Mouse (Mus musculus) kidney, adult 9 months (tissue): ENCODE data around the gene Slc38a4.

Experiments used
- DNase-seq: peaks from one replicate; pipeline ENCODE4 v3.0.0; 2022

The Slc38a4 gene

DNA sequence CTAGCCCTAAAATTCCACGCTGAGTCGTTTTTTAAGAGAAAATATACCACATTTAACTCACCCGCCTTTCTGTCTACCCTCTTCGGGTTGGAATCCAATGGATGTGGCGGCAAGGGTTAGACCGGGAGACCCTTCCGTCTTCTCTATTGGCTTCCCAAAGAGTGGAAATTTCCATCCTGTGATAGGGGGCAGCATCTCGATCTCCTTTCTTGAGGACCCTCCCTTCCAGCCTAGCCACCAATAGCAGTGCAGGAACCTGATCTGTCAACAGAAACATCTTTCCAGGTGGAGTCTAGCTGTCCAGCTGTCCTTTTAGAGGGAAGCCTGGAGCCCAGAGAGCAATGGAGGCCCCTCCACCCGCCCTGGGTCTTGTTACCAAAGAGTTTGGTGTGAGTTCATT is at the start of gene Slc38a4:
TSS of gene Slc38a4 (minus strand) at position 163 of the 400 bp plus-strand sequence.
- no peak for DNase-seq

DNA sequence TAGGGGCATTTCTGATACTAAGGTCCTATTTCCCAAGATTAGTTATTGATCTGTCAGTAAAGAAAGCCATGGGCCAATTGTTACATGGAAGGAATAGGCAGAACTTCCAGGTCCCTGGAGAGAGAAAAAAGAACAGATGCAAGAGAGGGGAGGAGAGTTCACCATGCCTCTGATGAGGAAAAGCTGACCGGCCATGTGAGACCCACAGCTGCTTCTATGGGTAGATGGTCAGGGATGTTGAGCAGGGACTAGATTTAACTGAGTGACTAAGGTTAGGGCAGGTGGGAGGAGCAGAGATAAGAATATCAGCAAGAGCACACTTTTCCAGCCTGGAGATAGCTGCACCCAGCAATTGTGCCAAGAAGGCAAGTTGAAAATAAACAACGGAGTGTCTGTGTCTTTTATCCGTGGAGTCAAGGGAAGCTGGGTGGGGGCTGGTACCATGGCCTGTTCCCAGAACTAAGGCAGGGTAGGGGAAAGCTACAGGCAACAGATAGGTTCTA is 49.2 kb upstream of the Slc38a4 start:
- no peak for DNase-seq

DNA sequence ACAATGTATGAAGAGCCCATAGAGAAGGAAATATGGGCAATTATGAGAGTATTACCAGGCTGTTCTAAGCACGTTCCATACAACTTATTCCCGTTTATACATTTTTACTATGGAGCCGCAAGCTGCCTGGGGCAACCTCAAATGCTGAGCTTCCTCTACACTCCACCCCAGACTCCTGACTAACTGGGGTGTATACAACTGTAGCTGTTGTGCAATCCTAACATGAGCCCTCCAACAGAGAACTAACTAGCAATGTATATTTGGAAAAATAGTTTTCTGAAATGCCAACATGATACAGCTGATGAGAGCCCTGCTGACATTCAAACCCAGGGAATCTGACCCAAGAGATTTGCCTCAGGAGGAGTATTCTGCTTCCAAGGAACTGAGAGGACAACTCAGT is 48.3 kb upstream of the Slc38a4 start:
- no peak for DNase-seq

DNA sequence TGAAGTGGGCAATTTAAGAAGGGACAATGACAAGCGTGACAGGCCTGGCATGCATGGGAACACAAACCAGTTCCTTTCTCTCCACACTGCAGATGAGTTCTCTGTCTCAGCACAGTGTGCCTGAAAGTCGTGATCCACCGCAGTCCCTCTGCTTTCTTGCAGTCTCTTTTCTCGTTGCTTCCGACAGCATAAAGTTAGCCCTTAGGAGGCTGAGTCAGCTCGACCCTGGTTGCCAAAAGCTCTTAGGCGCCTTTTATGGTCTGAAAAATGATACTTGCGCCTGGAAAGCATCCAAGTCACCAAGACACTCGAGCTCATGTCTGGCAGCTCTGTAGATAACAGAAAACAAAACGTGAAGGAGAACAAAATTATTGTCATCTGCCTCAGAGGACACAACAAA is 47.1 kb upstream of the Slc38a4 start:
- DNase-seq: peak; percentile 6

DNA sequence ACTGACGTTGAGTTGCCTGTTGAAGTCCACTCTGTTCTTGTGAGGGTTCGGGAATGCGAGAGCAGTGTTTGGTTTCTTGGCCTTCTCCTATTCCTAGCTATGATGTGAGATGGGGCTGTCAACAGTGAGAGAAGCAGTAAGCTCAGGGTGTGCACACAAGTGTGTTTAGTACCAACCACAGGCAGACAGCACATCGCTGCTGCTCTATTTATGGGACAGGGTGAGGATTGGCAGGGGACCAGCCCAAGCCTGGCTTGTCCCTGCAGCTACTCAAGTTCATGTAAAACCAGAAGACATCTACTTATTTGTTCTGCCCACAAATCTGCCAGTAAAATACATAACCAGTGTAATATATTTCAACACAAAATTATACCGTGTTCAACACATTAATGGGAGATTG is 46.4 kb upstream of the Slc38a4 start:
- DNase-seq: no peak

DNA sequence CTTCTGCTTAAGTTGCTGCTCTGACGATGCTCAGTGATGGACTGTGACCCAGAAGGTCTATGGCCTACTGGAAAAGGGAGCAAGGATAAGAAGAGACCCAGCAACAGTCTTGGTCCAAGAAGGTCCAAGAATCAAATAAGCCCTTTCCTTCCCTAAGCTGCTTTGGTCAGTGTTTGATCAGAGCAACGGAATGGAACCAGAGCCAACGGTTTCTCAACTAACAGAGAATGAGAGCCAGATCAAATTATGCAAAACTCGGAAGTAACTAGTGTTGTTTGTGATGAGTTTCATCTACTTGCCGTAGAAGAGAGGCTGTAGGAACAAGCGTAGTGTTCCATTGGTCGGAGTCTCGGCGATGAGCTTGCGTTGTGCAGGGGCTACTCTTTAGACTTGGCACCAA is 43.3 kb upstream of the Slc38a4 start:
- DNase-seq: no peak

DNA sequence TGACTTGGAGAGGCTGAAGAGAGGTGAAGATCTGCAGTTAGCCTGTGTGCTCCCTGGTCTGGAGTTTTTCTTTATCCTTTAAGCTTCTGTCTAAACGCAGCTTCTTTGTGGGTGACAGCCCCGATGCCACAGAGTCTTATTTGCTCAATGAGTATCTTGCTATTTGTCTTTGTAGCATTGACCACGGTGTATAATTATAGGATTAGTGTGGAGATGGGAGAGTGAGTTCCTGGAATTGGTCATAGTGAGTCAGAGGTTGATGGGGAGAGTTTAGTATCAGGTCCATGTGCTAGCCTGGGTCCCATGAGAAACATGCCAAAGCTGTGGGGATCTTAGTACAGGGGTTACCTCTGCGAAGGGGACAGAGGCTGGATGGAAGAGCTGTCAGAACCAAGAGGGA is 41.8 kb upstream of the Slc38a4 start:
- no peak for DNase-seq

DNA sequence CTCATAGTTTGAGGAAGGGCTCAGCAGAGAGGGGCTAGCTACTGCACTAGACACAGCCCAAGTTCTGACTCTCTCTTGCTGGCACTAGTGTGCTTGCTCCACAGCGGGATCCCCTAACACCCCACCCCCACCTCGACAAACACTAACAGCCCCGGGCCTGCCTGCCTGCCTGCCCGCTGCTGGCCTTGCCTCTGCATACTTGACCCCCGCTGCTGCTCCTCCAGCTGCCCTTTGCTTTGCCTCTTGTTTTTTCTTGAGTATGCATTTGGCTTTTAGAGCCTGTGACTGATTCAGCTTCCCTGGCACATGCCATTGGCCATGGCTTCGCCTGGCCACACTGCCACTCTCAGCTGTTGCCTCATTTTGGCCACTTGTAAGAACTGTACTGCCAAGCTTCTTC is 33.8 kb upstream of the Slc38a4 start:
- DNase-seq: no peak

DNA sequence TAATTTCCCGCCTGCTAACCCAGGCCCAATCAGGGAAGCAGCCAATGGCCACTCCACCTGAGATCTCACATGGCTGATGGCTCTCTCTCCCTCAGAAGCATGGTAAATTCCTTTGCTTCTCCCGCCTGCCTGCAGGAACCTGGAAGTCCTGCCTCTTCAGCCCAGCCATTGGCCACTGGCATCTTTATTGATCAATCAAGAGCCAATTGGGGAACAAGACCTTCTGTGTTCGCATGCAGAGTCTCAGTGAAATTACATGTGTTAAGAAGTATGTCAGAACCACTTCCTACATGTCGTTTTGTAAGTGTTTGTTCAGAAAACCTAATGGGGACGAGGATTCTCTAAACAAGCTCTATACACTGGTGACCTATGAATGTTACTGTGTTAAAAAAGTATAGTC is 30.1 kb upstream of the Slc38a4 start:
- DNase-seq: no peak

DNA sequence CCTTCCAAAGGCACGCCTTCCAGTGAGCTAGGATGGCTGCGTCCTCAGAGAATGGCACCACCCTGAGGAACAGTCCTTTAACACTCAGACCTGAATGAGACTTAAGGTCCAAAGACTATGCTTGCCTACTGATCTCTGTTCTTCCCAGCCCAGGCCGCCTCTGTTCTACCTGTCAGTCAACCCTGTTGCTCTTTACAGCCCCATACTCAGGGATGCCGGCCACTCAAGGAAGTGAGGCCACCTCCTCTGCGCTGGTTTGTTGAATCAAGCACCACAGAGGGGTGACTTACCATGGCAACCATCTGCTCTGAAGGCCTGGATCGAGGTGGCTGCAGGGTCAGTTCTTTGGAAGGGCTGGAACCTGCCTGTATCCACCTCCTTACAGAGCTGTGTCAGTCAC is 21.9 kb upstream of the Slc38a4 start:
- no peak for DNase-seq

DNA sequence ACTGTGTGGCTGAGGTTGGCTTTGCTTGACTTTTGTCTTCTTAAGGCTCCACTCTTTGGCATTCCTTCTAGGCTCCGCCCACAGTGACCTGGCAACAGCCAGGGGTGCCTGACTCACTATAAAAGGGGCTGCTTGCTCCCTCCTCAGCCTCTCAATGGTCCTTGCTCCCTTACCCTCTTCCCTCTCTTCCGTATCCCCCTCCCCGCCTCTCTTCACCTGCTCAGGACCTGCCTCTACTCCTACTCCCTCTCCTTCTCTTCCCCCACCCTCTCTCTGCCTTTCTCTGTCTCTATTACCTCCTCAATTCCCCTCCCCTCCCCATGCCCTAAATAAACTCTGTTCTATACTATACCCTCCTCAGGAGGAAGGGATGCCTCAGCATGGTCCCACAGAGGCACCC is 20.3 kb upstream of the Slc38a4 start:
- no peak for DNase-seq

DNA sequence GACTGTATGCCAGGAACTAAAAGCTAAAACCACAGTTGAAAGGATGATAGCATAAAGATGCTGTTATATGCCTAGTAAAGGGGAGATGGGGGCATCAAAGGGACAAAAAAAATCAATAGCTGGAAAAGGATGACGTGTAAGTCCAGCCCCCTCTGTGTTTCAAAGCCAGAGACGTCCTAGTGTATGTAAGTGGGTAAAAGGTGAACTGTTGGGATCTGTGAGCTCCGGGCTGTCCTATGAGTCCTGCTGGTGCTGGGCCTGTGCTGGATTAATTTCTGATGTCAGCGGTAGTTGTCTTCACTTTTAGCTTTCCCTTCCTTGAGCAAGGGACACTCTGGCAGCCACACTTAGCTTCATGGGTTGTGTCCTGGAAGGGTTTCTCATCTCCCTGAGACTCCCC is 19.5 kb upstream of the Slc38a4 start:
- no peak for DNase-seq

DNA sequence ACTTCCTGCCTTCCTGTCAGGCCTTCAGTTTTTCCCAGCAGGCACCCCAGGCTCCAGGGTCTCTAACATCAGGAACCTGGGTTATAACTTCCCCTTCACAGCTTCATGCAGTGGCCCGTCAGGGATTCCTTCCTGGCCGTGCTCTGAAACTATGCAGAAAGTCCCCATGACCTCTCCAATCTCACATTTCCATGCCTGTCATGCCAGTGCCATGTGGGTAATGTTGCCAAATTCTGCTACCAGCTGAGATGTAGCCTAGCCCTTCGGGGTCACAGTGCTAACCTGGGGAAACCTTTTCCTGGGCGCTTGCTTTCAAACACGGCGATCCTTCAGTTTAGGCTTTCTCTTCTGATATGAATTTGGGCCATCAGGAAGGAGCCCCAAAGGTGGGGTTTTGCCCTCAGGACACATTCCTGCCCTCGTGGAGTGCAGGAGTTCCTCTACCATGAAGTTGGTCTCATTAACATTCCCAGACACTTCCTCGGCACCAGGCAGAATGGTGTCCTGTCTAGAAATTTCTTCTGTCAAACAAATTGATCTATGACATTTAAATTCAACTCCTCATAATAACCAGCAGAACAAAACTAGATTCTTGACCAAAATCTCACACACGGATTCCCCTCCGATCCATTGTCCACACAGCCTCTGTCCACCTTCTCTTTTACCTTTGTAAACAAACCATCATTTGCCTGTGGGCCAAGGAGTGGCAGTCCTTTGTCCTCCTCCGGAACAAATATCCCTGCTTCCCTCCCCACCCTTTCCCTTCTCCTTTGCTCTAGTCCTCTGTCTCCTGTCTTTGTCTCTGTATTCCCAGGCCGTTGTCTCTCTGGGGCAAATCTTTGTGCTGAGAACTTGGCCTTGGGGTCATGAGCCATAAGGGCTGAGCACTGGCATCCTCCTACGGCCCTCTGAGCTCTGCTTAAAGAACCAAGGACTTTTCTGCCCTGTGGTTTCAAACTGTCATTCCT is 17.4 kb upstream of the Slc38a4 start:
- DNase-seq: no peak

DNA sequence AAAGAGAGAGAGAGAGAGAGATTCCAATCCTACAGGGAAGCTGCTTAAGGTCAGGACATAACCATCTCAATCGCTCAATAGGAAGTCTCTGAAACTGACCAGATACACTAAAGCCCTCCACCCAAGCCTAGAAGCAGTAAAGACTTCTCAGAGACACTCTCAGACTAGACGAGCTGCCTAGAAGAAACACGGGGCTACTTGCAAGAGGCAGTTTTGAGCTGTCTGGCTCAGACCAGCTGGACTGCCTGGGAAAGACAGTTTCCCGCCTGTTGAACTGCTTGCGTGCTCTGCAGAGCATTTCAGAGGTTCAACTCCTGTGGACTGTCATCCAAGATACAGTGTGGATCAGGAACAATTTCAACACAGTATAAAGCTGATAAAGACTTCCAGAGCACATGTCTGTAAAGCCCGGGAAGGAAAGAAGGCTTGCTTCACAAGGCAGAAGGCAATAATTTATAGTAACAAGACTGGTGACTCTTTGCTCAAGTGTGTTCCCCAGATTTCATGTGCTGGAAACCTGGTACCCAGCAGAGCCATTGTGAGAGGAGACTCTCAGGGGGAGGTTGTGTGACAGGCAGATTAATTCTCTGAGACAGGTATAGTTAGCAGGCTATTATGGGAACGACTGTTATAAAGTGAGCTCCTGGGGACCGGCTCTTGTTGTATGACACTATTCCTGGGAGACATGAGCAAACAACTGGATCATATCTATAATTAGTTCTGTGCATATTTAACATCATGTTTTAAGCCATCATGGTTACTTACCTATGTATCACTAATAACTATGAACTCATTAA is 11.8 kb upstream of the Slc38a4 start:
- DNase-seq: no peak

DNA sequence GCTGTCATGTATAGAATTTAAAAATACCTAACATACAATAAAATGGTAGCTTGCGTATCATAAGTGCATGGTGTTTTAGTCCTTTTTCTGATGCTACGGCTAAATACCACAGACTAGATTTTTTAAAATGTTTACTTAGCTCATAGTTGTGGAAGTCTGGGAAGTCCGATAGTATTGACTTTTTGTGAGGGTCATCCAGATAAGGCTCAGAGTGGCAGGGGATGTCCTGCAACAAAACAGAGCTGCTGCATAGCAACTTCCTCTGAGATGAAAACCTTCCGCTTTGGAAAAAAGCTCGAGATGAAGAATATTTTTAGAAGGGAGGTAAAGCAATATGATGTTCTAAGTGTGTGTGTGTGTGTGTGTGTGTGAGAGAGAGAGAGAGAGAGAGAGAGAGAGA is 11.2 kb upstream of the Slc38a4 start:
- no peak for DNase-seq

DNA sequence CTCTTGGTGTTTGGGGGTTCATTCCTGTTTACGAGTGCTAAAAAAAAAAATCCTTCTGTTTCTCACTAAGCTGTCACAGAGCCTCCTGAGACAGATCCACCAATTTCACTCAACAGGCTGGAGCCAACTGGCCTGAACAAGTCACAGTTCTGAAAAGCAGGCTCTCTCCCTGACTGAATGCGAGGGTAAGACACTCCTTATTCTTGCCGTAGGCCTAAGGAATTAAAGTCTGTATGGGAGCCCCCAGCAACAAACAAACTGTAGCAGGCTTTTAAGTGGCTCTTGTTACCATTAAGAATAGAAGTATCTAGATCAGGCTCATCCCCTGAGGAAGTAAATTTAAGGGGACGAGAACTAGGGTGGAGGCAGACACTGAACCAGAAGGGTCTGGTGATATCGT is 7.5 kb upstream of the Slc38a4 start:
- DNase-seq: no peak

DNA sequence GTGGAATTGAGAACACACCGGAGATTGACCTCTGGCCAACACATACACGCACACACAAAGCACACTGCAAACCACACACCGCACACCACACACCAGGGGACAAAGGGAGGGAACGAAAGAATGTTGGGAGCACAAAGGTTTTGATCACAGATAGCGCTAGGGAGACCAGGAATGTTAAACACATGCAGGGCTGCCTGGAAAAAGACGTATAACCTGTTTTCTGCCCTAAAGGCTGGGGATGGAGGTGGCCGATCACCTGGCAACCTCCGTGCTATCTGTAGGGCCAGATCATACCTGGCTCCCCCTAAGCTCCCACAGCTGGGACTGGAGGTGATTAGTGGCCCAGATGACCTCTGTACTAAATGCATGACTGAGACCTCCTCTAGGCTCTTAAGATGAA is 5.2 kb upstream of the Slc38a4 start:
- DNase-seq: no peak

DNA sequence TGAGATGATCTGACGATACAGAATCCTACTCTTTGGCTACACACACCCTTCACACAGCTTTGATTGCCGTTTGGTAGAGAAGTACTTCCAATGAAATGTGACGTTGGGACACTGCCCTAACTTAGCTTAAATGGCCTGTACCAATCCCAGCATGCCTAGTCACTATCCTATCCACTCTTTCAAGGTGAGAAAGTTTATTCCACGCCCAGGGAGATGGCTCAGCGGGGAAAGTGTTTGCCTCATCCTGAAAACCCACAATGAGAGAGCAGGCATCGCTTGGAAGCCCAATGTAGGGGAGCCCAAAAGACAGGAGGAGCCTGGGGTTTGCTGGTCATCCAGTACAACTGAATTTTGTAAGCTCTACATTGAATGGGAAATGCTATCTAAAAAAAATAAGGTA is 4.8 kb upstream of the Slc38a4 start:
- DNase-seq: no peak

DNA sequence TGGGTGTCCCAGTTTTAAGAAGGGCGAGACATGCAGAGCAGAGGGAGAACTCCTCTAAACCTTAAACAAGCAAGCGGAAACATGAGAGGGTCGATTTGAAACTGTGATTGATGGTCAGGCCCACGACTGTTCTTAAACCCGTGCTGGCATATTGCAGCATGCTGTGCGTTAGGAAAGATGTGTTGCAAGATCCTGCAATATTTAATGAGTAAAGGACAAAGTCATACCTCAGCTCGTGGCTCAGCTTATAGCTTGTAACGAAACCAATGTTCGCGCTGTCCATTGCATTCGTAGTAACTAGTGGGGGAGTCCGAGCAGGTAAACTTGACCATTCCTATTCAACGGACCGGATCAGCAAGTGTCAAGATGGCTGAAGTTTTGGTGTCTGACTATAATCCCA is 4.3 kb upstream of the Slc38a4 start:
- DNase-seq: no peak

DNA sequence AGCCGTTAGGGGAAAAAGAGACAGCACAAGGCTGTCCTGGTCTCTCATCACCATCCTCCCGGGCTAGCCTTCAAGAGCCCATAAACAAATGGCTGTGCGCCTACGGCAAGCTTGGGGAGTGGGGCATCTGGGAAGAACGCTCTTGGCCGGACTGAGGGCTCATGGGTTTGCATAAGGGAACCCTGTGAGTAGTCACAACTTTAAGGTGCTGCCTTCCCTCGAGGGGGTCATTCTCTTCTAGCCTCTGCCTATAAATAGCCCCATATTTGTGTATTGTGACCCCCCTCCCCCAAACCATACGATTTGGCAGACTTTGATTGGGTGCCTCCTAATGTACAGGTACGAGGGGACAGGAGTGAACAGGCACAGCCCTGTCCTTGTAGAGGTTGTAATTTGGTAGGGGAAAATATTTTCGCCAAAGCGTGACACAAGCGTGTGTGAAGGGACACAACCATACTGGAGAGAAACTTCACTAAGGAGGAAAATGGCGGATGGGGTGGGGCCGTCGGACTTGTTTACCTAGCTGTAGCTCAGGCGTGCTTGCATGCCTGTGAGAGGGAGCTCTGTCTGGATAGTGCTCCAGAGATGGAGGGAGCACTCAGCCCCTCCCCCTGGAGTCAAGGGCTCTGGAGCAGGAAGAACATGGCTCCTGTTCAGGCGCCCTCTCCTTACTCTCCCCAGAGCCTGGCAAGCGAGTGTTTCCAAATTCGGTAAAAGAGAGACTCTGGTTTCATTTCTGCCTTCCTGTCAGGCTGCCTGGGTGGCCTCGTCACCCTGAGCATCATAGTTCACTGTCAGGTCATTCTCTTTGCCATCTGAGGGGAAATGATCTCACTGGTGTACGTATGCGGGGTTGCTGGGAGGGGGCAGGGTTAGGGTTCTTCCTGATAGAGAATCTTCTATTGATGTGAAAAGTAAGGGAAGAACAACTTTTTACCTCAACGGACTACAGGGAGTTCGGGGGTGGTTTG is 3.6 kb upstream of the Slc38a4 start:
- no peak for DNase-seq

DNA sequence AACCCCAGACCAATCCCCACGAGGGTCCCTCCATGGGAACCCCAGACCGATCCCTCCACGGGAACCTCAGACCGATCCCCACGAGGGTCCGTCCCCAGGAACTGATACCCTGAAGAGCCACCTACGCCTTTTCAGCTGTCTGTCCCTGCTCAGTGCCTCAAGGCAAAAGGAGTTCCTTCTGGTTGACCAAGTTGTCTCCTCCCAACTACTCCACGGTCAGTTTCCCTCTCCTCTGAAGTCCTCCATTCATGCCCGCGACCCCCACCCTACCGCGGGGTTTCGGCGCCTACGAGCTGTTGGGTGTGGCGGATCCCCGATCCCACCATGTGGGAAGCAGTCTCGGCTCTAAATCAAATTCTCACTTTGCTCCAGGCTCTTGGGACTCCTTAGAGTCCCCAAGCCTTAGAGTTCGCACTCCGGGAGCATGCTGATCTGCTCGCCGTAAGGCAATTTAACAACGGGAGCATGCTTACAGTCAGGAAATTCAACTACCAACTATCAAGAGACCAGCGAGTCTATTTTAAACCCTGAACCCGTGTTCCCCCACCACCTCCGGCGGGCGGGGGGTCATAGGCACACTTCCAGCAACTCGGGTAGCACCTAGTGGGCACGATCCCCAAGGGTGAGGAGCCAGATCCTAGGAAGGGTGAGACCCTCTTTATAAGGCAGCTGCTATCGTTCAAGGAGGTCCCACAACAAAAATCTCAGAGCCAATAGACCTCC is 828 bp downstream of the Slc38a4 start:
- no peak for DNase-seq

DNA sequence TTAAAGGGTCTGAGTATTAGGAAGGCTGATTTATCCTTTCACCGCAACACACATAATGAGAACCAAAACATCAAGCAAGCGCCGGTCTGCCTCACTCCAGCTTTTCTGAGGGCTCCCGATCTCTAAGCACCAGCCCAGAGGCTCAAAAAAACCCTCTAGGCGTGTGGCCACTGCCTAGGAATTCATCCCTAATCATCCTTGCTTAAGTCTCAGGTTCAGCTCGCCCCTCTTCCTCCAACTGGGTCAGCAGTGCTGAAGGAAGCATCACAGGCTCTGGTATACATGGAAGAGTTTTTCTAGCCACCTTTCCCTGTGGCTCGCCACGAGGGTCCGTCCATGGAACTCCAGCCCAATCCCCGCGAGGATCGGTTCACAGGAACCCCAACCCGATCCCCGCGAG is 1.6 kb downstream of the Slc38a4 start:
- no peak for DNase-seq
